Mouse (Mus musculus): ENCODE measurements around the gene Gpatch3.

The Gpatch3 gene

DNA sequence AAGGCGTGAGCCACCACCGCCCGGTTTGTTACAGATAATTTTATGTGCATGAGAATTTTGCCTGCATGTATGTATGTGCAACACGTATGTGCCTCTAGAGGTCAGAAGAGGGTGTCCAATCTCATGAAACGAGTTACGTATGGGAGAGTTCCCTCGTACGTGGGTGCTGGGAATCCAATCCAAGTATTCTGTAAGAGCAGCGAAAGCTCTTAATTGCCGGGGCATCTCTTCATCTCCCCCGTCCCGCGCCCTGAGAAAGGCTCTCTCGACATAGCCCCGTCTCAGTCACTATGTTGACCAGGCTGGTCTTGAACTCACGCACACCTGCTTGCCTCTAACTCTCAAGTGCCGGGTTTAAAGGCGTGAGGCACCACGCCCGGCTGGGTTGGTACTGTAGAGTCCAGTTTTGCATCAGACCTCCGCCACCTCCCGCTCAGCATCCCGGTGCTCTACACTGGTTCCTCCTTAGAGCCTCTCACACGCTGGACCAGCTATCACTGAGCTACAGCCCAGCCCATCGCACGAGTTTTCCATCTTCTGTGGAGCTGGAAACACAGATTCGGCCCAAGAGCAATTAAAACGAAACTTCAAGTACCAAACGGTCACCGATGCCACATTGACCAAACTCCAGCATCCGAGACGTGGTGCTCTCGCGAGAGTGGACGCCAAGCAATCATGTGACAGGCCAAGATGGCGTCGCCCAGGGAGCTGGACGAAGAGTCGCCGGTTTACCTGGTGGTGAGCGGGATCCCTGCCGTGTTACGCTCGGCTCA lies at the start of gene Gpatch3:
Gene Gpatch3, plus strand, starts transcription at position 676 of the 773 bp plus-strand sequence.
- peak; percentile 97 for DNase-seq (ENCODE audit: low spot score)

DNA sequence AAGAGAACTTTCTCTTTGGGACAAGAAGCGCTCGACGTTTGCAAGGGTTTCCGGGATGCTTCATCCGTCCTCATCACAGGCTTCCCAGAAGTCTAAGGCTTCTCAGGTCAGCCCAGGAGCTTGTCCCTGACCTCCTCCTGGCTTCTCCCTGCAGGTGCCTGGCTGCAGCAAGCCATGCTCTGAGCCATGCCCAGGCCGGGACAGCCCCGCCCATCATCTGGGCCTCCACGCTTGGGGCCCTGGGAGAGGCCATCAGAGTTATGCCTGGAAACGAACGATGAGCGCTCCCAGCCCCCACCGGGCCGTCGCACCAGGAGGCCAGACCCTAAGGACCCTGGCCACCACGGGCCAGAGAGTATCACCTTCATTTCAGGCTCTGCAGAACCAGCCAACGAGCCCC lies 46.8 kb upstream of the Gpatch3 start:
- no peak for DNase-seq (ENCODE audit: low spot score)

DNA sequence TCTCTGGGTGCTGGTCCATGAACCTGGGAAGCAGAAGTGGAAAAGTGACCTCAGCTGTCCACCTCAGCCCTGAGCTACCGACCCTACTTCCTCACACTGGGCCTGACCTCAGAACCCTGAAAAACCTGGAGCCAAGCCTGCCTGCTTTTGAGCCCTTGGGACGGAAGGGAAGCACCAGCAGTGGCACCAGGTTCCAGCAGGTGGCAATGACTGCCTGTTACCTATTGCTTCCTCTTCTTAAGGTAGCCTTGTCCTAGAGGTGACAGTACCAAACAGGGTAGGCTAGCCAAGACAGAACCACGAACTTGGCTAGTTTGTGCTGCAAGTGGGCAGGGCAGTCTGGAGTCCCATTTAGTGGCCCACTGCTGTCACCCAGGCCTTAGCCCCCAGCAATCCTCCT lies 41.8 kb upstream of the Gpatch3 start:
- no peak for DNase-seq (ENCODE audit: low spot score)

DNA sequence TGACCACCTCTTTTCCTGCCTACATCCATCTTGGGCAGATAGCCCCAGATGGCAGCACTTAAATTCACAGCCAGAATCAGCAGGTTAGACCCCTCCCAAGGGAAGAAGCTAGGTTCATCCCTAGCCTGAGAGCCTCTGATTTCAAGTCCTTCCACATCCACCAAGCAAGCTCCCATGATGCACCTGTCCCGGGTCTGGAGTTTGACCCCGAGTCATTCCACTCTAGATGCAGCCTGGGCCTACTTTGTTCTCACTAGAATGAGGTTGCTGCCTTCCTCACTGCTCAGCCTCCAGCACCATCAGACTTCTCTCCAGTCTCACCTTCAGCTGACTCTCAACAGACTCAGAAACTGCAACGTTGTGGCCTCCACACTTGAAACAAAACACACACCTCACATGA lies 38.5 kb upstream of the Gpatch3 start:
- no peak for DNase-seq (ENCODE audit: low spot score)

DNA sequence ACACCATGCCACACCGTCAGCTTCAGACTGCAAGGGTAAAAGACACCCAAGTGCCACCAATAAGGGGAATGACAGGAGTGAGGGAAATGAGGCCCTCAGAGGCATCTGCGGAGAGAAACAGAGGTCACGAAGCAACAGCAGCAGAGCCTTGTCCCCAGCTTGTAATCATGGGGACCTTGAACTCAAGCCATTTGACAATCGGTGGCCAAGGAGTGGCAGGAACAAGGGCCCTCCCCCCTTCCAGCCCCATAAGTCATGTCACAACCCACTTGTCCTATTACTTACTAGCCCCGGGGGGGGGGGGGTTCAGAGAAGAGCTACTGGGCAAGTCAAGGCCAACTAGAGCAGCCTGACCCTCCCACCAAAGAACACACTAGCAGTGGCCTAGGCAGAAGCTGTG lies 37.9 kb upstream of the Gpatch3 start:
- DNase-seq (ENCODE audit: low spot score): no peak

DNA sequence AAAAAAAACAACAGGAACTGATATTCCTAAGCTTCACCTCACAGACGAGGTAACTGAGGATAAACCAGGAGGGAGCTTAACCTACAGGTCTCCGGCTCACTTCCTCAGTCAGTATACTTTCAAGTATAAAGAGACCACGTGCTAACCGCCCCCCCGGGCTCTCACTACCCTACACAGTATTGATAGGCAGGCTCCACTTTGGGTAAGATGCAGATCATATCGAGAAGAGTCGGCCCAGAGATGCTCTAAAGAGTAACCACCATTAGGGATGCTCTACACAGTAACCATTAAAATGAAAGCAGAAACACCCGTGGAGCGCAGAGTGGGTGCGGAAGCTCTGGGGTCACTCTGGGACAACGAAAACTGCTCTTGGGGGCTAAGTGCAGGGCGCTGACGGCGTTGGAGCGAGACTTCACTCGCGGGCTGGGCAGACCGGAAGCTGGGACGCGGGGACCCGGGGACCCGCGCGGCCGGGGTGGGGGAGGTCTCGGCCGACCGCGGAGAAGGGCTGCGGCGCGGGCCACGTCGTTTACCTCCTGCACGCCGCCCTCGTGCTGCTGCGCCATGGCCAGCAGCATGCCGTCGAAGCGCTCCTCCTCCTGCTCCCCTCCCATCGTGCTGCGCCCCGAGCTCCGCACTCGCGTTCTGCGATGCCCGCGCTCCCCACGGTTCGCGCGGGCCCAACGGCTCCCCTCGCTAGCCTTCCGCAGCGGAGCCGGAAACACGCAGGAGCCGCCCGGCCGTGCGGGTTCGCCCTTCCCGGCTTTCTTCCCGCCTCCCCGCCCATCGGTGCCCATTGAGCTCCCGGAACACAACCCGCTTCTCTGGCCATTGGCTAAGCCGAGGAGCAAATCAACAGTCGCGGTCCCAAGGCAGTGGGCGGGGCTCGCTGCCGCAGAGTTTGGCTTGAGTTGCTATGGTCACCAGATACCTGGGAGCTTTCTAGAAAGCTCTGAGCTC lies 29.0 kb upstream of the Gpatch3 start, which contains the start of gene Nudc:
Gene Nudc, minus strand, starts transcription at position 725 of the 960 bp plus-strand sequence.
- DNase-seq (ENCODE audit: low spot score): peak; percentile 99

DNA sequence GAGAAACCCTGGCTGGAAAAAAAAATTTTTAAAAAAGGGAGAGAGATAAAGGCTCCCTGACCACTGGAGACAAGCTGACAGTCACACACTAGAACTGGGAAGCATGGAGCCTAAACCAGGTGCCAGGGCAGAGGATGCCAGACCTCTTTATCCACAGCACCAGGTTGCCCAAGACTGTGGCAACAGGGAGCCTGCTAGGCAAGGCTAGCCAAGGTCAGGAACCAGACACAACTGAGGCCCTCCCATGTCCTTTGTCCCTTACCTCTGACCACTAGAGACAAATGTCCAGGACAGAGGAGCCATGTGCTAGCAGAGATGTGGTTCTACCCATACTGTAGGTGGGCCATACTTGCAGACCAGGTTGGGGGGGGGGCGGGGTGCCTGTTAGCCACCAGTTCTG lies 22.5 kb upstream of the Gpatch3 start:
- no peak for DNase-seq (ENCODE audit: low spot score)

DNA sequence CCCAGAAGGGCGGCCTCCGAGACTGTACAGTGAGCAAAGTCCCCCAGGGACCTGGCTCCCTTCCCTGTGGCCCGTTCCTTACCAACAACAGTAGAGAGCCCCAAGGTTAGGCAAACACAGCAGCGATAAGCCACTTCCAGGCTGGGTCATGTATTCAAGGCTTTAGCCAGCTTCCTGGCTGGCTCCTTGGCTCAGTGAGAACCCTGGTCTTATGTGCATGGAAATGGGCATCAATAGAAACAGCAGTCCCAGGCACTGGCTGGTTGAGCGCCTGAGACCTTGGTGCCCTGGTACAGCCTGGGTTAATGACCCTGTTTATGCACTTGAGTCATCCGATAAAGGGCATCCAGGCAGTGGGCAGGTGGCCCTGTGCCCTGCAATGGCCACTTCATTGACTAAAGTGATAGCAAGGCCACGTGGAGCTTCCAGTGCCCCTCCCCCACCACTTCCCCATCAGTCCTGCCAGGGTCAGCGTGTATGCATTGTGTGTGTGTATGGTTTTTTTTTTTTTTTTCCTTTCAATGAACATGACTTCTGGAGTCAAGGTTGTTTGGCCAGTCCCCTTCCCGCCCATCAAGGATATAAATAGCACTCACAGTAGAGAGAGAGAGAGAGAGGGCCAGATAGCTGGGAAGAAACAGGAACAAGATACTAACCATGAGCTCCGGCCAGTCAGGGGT lies 21.6 kb upstream of the Gpatch3 start, which contains the start of gene Nr0b2:
Gene Nr0b2, plus strand, starts transcription at position 609 of the 680 bp plus-strand sequence.
- no peak for DNase-seq (ENCODE audit: low spot score)

DNA sequence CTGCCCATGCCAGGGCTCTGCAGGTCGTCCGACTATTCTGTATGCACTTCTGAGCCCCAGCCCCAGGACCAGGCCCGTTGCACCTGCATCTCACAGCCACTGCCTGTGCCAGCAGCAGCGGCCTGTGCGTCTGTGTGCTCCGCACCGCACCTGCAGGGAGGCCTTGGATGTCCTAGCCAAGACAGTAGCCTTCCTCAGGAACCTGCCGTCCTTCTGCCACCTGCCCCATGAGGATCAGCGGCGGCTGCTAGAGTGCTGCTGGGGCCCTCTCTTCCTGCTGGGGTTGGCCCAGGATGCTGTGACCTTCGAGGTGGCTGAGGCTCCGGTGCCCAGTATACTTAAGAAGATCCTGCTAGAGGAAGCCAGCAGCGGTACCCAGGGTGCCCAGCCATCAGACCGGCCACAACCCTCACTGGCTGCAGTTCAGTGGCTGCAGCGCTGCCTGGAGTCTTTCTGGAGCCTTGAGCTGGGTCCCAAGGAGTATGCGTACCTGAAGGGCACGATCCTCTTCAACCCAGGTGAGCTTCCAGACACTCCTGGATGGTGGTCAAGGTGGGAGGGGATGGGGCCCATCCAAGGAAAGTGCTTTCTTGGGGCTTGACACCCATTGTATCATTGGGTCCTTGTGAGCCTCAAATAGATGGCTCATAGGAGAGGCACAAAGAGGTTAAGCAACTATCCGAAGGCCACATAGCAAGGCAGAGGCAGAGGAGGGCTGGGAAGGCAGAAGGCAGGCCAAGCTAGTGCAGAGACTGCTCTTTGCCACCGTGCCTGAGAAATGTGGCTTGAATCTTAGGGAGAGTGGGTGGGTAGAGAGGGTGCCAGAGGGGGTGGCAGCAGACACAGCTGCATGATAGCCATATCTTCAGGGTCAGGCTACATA lies 20.9 kb upstream of the Gpatch3 start:
- no peak for DNase-seq (ENCODE audit: low spot score)

DNA sequence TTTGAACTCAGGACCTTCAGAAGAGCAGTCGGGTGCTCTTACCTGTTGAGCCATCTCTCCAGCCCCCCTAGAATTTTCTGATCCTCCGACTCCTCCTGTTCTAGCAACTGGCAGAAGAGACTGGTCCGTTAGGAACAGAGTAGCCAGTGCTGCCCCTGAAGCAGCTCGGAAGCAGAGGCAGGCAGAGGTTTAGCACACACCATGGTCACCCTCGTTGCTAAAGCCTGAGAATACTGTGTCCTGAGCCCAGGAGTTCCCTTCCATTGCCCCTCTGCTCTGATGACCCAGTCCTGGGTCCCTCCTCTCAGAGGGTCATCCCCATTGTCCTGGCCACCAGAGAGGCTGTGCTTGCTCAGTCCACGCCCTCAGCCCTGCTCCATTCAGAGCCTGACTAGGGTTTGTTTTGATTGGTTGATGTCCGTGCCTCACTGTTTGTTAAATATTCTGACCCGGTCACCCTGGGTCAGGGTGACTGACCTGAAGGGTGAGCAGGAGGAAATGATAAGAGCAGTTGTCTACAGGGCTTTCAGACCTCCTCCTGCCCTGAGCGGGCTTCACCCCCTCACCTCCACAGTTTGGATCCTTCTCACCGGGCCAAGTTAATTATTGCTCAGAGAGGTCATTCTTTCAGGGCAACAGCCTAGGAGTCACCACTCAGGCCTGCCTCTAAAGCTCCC lies 17.4 kb upstream of the Gpatch3 start:
- DNase-seq (ENCODE audit: low spot score): no peak

DNA sequence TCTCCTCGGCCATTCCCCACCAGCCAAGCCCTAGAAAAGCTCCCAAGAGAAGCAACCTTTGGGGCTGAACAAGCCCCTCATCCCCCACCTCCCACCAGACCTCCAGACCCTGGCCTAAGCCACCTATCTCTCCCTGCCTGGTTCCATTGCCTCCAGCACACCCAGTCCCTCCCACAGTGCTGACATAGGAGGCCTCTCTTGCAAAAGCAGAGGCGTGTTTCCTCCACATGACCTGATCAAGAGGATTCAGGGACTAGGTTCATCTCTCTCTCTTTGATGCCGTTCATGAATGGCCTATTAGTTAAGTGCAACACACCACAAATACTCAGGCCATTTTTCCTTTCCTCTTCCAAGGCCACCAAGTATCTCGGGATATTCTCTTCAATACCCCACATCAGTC lies 14.7 kb upstream of the Gpatch3 start:
- no peak for DNase-seq (ENCODE audit: low spot score)

DNA sequence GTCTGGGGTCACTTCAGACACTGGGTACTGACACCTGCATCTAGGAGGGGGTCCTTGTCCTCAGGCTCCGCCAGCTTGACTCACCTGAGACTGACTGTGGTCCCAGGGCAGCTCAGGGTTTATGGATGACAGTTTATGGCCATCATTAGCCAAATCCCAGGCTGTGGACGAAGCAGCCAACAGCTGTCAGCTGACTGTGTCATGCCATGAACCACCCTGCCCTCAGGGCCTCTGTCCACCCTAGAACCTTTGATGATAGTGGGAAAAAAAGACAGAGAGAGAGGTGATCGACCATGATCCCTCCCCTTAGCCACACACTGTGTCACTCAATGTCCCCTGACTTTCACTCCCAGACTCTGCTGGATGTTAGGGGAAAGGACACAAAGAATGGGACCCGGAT lies 12.9 kb upstream of the Gpatch3 start:
- no peak for DNase-seq (ENCODE audit: low spot score)

DNA sequence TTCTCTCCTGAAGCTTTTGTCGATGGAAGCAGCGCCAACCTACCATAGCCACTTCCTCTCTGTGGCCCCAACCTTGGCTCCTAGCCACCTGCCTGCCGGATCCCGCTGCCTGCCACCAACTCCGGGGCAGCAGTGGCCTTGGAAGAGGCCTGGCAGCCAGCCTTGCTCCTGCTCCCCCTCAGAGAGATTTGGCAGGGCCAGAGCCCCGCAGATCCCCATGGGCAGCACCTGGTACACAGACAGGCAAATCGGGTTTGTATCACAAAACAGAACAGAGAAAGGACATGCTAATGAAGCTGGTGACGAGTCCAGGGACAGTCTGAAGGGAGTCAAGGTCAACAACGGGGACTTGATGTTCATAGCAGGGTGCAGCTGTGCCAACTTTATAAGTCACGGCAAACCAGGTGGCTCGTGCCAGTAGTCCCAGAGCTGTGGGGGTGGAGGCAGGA lies 11.4 kb upstream of the Gpatch3 start:
- peak; percentile 68 for DNase-seq (ENCODE audit: low spot score)

DNA sequence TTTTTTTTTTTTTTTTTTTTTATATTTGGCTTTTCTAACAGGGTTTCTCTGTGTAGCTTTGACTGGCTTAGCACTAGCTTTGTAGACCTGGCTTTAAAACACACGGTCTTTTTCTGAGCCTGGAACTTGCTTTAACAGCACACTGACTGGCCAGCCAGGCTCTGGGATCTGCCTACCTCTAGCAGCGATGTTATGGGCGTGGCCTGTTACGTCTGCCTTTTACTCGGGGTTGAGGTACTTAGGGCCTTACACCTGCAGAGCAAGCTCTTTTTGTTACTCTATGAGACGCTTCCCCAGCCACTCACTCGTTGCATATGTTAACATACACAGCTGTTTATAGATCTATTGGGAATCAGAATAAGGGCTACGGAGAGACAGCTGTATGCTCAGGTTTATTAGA lies 7.3 kb upstream of the Gpatch3 start:
- DNase-seq (ENCODE audit: low spot score): no peak

DNA sequence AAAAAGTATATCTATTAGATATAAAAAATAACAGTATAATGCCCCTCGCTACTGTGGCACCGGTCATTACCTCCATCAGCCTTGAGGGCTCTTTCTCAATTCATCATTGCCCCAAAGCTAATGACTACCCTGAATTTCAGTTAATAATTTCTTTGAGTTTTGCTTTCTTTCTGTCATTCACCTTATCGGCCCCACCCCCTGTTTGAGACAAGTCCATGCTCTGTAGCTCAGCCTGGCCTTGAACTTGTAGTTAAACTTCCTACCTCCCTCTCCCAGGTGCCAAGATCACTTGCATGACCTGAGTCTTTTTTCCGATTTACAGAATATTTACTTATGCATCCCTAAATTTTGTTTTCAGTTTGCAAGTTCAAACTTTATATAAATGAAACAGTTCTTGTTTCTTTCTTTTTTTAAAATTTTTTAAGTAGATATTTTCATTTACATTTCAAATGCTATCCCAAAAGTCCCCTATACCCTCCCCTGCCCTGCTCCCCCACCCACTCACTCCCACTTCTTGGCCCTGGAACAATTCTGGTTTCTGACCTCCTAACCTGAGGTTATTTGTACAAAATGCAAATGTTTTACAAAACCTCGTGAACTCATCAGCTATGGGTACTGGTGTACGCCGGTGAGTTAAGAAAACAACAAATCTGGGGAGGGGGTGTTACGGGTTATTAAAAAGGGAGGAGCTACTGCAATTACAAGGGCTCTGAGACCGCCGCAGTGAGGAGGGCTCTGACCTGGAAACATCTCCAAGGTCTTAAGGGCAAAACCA lies 5.1 kb upstream of the Gpatch3 start:
- DNase-seq (ENCODE audit: low spot score): no peak

DNA sequence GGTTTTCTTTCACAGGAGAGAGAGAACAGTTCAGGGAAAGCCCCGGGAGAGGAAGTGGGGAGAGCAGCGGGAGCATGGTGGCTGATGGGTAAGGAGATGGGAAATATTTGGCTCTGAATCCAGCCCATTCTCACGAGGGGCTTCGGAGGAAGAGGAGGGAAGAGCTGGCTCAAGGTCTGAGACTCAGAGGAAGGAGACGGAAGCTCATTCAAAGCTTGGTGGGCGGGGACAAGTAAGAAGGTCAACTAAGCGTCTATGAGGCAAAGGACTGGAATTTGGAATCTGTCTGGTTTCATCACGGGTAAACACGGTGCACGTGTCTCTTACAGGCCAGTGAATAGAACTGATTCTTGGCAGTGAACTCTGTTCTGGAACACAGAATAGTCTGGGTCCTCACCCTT lies 4.5 kb upstream of the Gpatch3 start:
- DNase-seq (ENCODE audit: low spot score): no peak

DNA sequence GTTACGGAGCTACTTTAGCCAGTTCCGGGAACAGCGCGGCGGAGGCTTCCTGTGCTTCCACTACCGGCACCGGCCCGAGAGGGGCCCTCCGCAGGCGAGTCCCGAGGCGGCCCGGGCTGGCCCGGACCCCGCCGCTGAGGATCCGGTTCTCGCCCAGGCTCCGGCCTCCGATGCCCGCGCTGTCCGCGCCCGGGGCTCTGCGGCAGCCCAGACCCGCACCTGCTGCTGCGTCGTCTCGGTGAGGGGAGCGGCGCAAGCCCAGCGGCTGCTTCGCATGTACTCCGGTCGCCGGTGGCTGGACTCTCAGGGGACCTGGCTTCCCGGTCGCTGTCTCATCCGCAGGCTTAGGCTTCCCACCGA lies 278 bp downstream of the Gpatch3 start:
- peak; percentile 40 for DNase-seq (ENCODE audit: low spot score)

DNA sequence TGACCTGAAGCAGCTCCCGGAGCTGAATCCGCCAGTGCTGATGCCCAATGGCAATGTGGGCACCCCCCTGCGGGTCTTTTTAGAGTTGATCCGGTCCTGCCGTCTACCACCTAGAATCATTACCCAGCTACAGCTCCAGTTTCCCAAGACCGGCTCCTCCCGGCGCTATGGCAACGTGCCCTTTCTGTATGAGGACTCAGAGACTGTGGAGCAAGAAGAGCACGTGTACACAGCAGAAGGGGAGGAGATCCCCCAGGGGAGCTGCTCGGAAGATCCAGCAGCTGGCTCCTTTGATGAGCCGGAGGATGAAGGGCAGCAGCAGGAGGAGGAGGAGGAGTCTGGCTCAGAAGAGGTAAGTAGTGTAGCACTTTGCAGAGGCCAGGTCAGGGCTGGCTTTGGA lies 3.4 kb downstream of the Gpatch3 start:
- peak; percentile 80 for DNase-seq (ENCODE audit: low spot score)

DNA sequence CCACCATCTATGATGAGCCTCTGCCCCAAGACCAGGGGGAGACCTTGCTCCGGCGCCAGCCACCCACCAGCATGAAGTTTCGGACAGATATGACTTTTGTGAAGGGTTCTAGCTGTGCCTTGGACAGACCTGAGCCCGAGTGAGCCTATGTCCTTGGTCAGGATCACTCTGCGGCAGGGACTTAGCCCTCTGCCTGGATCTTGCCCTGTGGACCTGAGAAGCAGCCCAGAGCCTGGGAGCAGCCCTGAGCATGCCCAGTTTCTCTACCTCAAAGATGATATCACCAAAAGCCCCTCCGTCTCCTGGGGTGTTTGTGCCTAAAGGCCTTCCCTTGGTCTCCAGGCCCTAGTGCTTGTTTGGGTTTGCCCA lies 9.1 kb downstream of the Gpatch3 start:
- no peak for DNase-seq (ENCODE audit: low spot score)
